Comparison of ENCODE assay signal across 1 mouse cellular context in the genomic region with DNA sequence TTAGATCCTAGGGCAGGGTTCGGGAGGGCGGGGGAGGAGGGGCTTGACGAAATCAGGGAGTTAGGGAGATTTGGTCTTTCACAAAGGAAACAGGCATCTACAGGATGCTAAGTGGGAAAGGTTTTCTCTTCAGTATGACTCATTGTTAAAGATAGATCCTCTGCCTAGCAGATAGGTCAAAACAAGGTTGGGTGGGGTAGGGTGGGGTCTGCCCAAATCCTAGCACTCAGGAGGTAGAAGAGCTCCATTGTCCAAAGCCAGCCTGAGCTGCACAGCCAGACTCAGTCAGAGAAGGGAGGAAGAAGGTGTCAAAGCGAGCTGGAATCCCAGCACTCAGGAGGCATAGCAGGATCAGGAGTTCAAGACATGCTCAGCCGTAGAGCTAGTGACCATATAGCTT.
TF ChIP-seq lines count a peak whose summit lies in the region.

No protein-coding gene starts in this region.

TF ChIP-seq in CH12.LX, 34 proteins besides CTCF, POLR2A, EP300 and RAD21:
- TF ChIP-seq POLR2AphosphoS2 (IDR thresholded peaks at IDR 0.05; ENCODE audit: low read depth, low read length) (no peak), ZMIZ1 (IDR thresholded peaks at IDR 0.05; ENCODE audit: low read depth, low read length) (no peak), HCFC1 (IDR thresholded peaks at IDR 0.05; ENCODE audit: low read depth, low read length) (no peak), UBTF (IDR thresholded peaks at IDR 0.05; ENCODE audit: low read depth, low read length) (no peak), E2F4 (IDR thresholded peaks at IDR 0.05; ENCODE audit: insufficient replicate concordance, low read depth, low read length) (no peak), NELFE (IDR thresholded peaks at IDR 0.05; ENCODE audit: low read depth, low read length) (no peak), CHD2 (IDR thresholded peaks at IDR 0.05; ENCODE audit: low read length) (no peak), ELF1 (IDR thresholded peaks at IDR 0.05; ENCODE audit: low read depth, low read length) (no peak), SIN3A (IDR thresholded peaks at IDR 0.05; ENCODE audit: low read length) (no peak), ETS1 (conservative IDR thresholded peaks at IDR 0.05; ENCODE audit: low read depth, low read length) (no peak), JUND (conservative IDR thresholded peaks at IDR 0.05; ENCODE audit: low read depth, low read length) (no peak), TBP (conservative IDR thresholded peaks at IDR 0.05; ENCODE audit: low read depth, low read length) (no peak), CHD1 (IDR thresholded peaks at IDR 0.05; ENCODE audit: low read depth, low read length) (no peak)
TF ChIP-seq in CH12.LX: peak in this region for 0.
